Mouse (Mus musculus) kidney, postnatal 0 days (tissue): ENCODE results near the gene Gm10318. TPM values are rescaled to one million over a fixed set of nuclear protein-coding genes. Genes with fewer than 3 reads are reported as not detected.

Experiments
- ATAC-seq: fragments of 200-750 bp; cut with Nextera tagmentation; replicated peaks from 2 replicates; pipeline ENCODE4 v1.8.0; 2017; ENCODE audit warnings: low read depth, moderate number of reproducible peaks, moderate TSS enrichment, moderate library complexity; ENCODE audit not compliant: low FRiP score
- DNase-seq: peaks from one replicate; pipeline ENCODE4 v3.0.0-alpha.2; 2016; ENCODE audit warnings: low spot score
- H3K27ac ChIP-seq: fragments of 300-500 bp; sonication (generic); 2 replicates; pipeline ENCODE4 v1.5.1; 2014; ENCODE audit warnings: mild to moderate bottlenecking
- H3K27me3 ChIP-seq: fragments of 300-500 bp; sonication (generic); 2 replicates; pipeline ENCODE4 v1.6.1; 2014; ENCODE audit warnings: low read length, mixed read lengths; ENCODE audit not compliant: insufficient read depth
- H3K36me3 ChIP-seq: fragments of 300-500 bp; sonication (generic); 2 replicates; pipeline ENCODE4 v1.6.1; 2014; ENCODE audit warnings: low read length, mixed read lengths; ENCODE audit not compliant: insufficient read depth
- H3K4me1 ChIP-seq: fragments of 300-500 bp; sonication (generic); replicated peaks from 2 replicates; pipeline ENCODE4 v1.6.1; 2014; ENCODE audit warnings: antibody characterized with exemption, low read length, mixed read lengths; ENCODE audit not compliant: insufficient read depth
- H3K4me2 ChIP-seq: fragments of 300-500 bp; sonication (generic); 2 replicates; pipeline ENCODE4 v1.6.1; 2014; ENCODE audit warnings: mild to moderate bottlenecking, low read length, moderate library complexity, mixed read lengths
- H3K4me3 ChIP-seq: fragments of 300-500 bp; sonication (generic); replicated peaks from 2 replicates; pipeline ENCODE4 v1.5.1; 2014; ENCODE audit warnings: low read depth, low read length
- H3K9ac ChIP-seq: fragments of 300-500 bp; sonication (generic); 2 replicates; pipeline ENCODE4 v1.6.1; 2014; ENCODE audit warnings: low read depth, low read length
- H3K9me3 ChIP-seq: fragments of 300-500 bp; sonication (generic); replicated peaks from 2 replicates; pipeline ENCODE4 v1.6.1; 2016; ENCODE audit warnings: low read length, inconsistent platforms, mixed read lengths
- CTCF ChIP-seq: IDR thresholded peaks from 2 replicates; pipeline ENCODE4 v1.5.1; 2016; ENCODE audit warnings: antibody characterized with exemption, low read depth, mild to moderate bottlenecking, moderate library complexity
- WGBS: fragments of 180-500 bp; shearing (Covaris S2); extraction: QIAGEN DNeasy Blood & Tissue Kit; methylation state at CpG from one replicate; pipeline ENCODE4 v1.1.7; 2014; 5-methylcytosine and 5-hydroxymethylcytosine counted together
- polyA plus RNA-seq: library from polyadenylated mRNA; unstranded; fragments of >200 nt; fragmentation: Nextera tagmentation; extraction: Ambion mirVana; gene quantifications from 2 replicates; pipeline ENCODE4 v1.2.1, GENCODE M21; 2015

Gene Gm10318
- polyA plus RNA-seq = not detected in 2 replicates

- no peak for DNase-seq
Measured at GRCm38 (mm10) chr10:77852559-77852958, at the start of gene Gm10318. Gene Gm10318 (plus strand): TSS chr10:77852859.

GRCm38 (mm10) chr10:77804095-77804494, 48.6 kb upstream of the Gm10318 start:
- H3K4me3 ChIP-seq = no peak overlapping the region
- no peaks in the 10 kb centered on the region for H3K4me1 ChIP-seq
- H3K9ac ChIP-seq = no peak overlapping the region
- no peak for DNase-seq
- H3K4me2 ChIP-seq = no peak overlapping the region
- H3K27ac ChIP-seq = no peak overlapping the region
- H3K36me3 ChIP-seq = no peaks in the 10 kb centered on the region
- H3K9me3 ChIP-seq = no peaks in the 10 kb centered on the region
- H3K27me3 ChIP-seq = no peaks in the 10 kb centered on the region
- TF ChIP-seq CTCF = no peak
- no peak for ATAC-seq
- WGBS = 69% methylated on average over 3 of the region's 3 CpGs

More at GRCm38 (mm10) chr10:77852559-77852958, at the start of gene Gm10318:
- Histone ChIP-seq H3K27ac (no peak within 1 kb of the TSS), H3K9ac (no peak within 1 kb of the TSS), H3K27me3 (no peaks in the 10 kb centered on the region), H3K4me3 (no peak within 1 kb of the TSS), H3K9me3 (no peaks in the 10 kb centered on the region), H3K4me2 (no peak within 1 kb of the TSS), H3K4me1 (no peaks in the 10 kb centered on the region), H3K36me3 (no peaks in the 10 kb centered on the region)
- WGBS = 66% methylated on average over 9 of the region's 9 CpGs
- TF ChIP-seq CTCF = no peak
- ATAC-seq = no peak

GRCm38 (mm10) chr10:77811743-77812142, 40.9 kb upstream of the Gm10318 start, which contains the start of gene Gm9507:
Gene Gm9507 (minus strand): TSS chr10:77811843.
- Histone ChIP-seq H3K4me2 (no peak within 1 kb of the TSS), H3K9me3 (no peaks in the 10 kb centered on the region), H3K36me3 (no peaks in the 10 kb centered on the region), H3K4me1 (no peaks in the 10 kb centered on the region), H3K27ac (no peak within 1 kb of the TSS), H3K27me3 (no peaks in the 10 kb centered on the region), H3K4me3 (no peak within 1 kb of the TSS), H3K9ac (no peak within 1 kb of the TSS)
- no peak for TF ChIP-seq CTCF
- ATAC-seq (no peak), DNase-seq (no peak)
- WGBS = 67% methylated on average over 5 of the region's 5 CpGs

GRCm38 (mm10) chr10:77814382-77814781, 38.3 kb upstream of the Gm10318 start, which contains the start of gene Gm2696:
Gene Gm2696 (plus strand): TSS chr10:77814682.
- H3K27me3 ChIP-seq = no peaks in the 10 kb centered on the region
- no peaks in the 10 kb centered on the region for H3K4me1 ChIP-seq
- no peak within 1 kb of the TSS for H3K9ac ChIP-seq
- H3K36me3 ChIP-seq = no peaks in the 10 kb centered on the region
- no peak for DNase-seq
- no peaks in the 10 kb centered on the region for H3K9me3 ChIP-seq
- WGBS = 59% methylated on average over 4 of the region's 4 CpGs
- H3K27ac ChIP-seq = no peak within 1 kb of the TSS
- H3K4me2 ChIP-seq = no peak within 1 kb of the TSS
- ATAC-seq = no peak
- no peak within 1 kb of the TSS for H3K4me3 ChIP-seq
- no peak for TF ChIP-seq CTCF

GRCm38 (mm10) chr10:77815514-77815913, 37.1 kb upstream of the Gm10318 start:
- H3K27ac ChIP-seq = no peak overlapping the region
- H3K9me3 ChIP-seq = no peaks in the 10 kb centered on the region
- TF ChIP-seq CTCF = peak; percentile 58; the same call in 1 of the 2 replicates
- no peak for DNase-seq
- no peaks in the 10 kb centered on the region for H3K27me3 ChIP-seq
- 37% methylated on average over 5 of the region's 5 CpGs for WGBS
- H3K4me3 ChIP-seq = no peak overlapping the region
- H3K36me3 ChIP-seq = no peaks in the 10 kb centered on the region
- no peak for ATAC-seq
- H3K4me1 ChIP-seq = no peaks in the 10 kb centered on the region
- H3K4me2 ChIP-seq = no peak overlapping the region
- no peak overlapping the region for H3K9ac ChIP-seq

- H3K9me3 ChIP-seq = no peaks in the 10 kb centered on the region
- no peak overlapping the region for H3K9ac ChIP-seq
- no peaks in the 10 kb centered on the region for H3K27me3 ChIP-seq
- H3K36me3 ChIP-seq = no peaks in the 10 kb centered on the region
- no peak for TF ChIP-seq CTCF
- 94% methylated on average over 4 of the region's 4 CpGs for WGBS
- H3K4me2 ChIP-seq = no peak overlapping the region
- no peaks in the 10 kb centered on the region for H3K4me1 ChIP-seq
- H3K4me3 ChIP-seq = no peak overlapping the region
- ATAC-seq (no peak), DNase-seq (no peak)
- no peak overlapping the region for H3K27ac ChIP-seq
Measured at GRCm38 (mm10) chr10:77818523-77818922, 34.1 kb upstream of the Gm10318 start.

GRCm38 (mm10) chr10:77819203-77819602, 33.5 kb upstream of the Gm10318 start:
- no peak for ATAC-seq
- WGBS = 42% methylated on average over 4 of the region's 4 CpGs
- no peak for TF ChIP-seq CTCF

More at GRCm38 (mm10) chr10:77819203-77819602, 33.5 kb upstream of the Gm10318 start:
- no peak for DNase-seq
- no peaks in the 10 kb centered on the region for H3K27me3 ChIP-seq
- H3K27ac ChIP-seq = no peak overlapping the region
- H3K4me3 ChIP-seq = no peak overlapping the region
- H3K9me3 ChIP-seq = no peaks in the 10 kb centered on the region
- H3K4me1 ChIP-seq = no peaks in the 10 kb centered on the region
- no peaks in the 10 kb centered on the region for H3K36me3 ChIP-seq
- no peak overlapping the region for H3K4me2 ChIP-seq
- H3K9ac ChIP-seq = no peak overlapping the region
